In the genomic region with DNA sequence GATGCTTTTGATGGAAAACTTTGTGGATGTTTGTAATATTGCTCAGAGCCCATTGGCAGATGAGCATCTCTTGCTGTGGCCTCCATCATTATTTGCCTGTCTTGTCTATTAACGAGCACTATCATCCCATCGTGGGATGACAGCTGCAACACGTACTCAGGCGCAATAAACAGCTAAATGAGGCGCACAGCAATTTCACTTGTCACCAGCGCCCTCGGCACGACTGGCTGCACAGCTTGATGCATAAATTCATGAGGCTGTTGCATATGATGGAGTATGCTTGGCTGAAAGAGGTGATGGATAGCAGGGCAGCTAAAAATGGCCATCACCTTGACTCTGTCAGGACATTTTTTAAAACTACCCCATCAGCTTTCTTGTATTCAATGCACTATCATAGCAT, we compare ENCODE assay signal across 17 mouse cellular contexts.
DNase-seq lines count a peak whose midpoint lies in the region; ATAC-seq and TF ChIP-seq lines count a peak whose summit lies in the region.
"Had no signal": no experiment of that assay in that cellular context is flagged by ENCODE, and none has a peak within 500 bp of the region (broad histone marks: within the 10 kb centered on the region; RNA-seq: fewer than 3 reads in every experiment).

No protein-coding gene starts in this region.

- DNase-seq in left cerebral cortex, postnatal 4 days: peak; percentile 56
- DNase-seq in left cerebral cortex, adult 2 months (ENCODE audit: extremely low spot score in 1 of 2, low spot score in 2 of 2): no peak
- DNase-seq in forebrain, postnatal 0 days: peak; percentile 13
- peak; percentile 77 for DNase-seq in retina, embryonic 14.5 days (ENCODE audit: low spot score)
- DNase-seq in yolk sac, embryonic 10.5 days (ENCODE audit: low spot score): no peak
- DNase-seq in heart, adult 11 months: no peak
- DNase-seq in layer of hippocampus, adult 9-11 months: no peak
- DNase-seq: adrenal gland, postnatal 10 days; cerebellum, postnatal 36 days; heart, postnatal 36 days; kidney, adult 18-20 months; kidney, postnatal 4 days; right cerebral cortex, postnatal 4 days; thymus, adult 2 months had no signal

- H3K4me3 ChIP-seq in left cerebral cortex, adult 2 months: no peak overlapping the region
- no peak overlapping the region for H3K4me3 ChIP-seq in forebrain, postnatal 0 days (ENCODE audit: low read depth, low read length)
- no peak overlapping the region for H3K4me3 ChIP-seq in midbrain, embryonic 12.5 days
- H3K4me3 ChIP-seq: lung, embryonic 15.5 days; megakaryocyte, embryonic 14.5 days had no signal

- no peaks in the 10 kb centered on the region for H3K4me1 ChIP-seq in forebrain, postnatal 0 days (ENCODE audit: insufficient read depth)
- H3K4me1 ChIP-seq in midbrain, embryonic 12.5 days: peaks cover 6% of the 10 kb centered on the region; the same call in 1 of the 2 replicates
- H3K4me1 ChIP-seq: lung, embryonic 15.5 days; megakaryocyte, embryonic 14.5 days had no signal

- H3K27ac ChIP-seq in left cerebral cortex, adult 2 months: no peak overlapping the region
- no peak overlapping the region for H3K27ac ChIP-seq in forebrain, postnatal 0 days (ENCODE audit: low read depth, low read length)
- H3K27ac ChIP-seq in midbrain, embryonic 12.5 days (replicated peaks): no peak overlapping the region
- H3K27ac ChIP-seq: lung, embryonic 15.5 days had no signal

- WGBS in forebrain, postnatal 0 days: 13% methylated on average over 8 of the region's 8 CpGs
- WGBS in midbrain, embryonic 12.5 days: 41% methylated on average over 8 of the region's 8 CpGs

- H3K36me3 ChIP-seq in forebrain, postnatal 0 days (ENCODE audit: insufficient read depth): no peaks in the 10 kb centered on the region
- no peaks in the 10 kb centered on the region for H3K36me3 ChIP-seq in midbrain, embryonic 12.5 days
- H3K36me3 ChIP-seq: lung, embryonic 15.5 days had no signal

- intact Hi-C loops in left cerebral cortex, postnatal 4 days (cut with DNase I): no loop called here
- intact Hi-C loops in left cerebral cortex, adult 2 months (cut with DNase I): loop anchor here (10.0 kb wide), 1 partner anchor 336 kb away; no protein-coding TSS in a partner anchor

- no peak for TF ChIP-seq CTCF in left cerebral cortex, adult 2 months (IDR thresholded peaks at IDR 0.05)
- no peak for TF ChIP-seq CTCF in forebrain, postnatal 0 days (IDR thresholded peaks at IDR 0.05; ENCODE audit: low read depth)

- H3K4me2 ChIP-seq in forebrain, postnatal 0 days (ENCODE audit: low read depth): no peak overlapping the region
- H3K4me2 ChIP-seq in midbrain, embryonic 12.5 days (replicated peaks): 0 out of 2 replicates have a peak overlapping the region, but pooled peaks have one; percentile 2
- H3K4me2 ChIP-seq: lung, embryonic 15.5 days had no signal

- ATAC-seq in forebrain, postnatal 0 days: peak; percentile 51; the same call in 1 of the 2 replicates
- peak; percentile 69 for ATAC-seq in midbrain, embryonic 12.5 days (ENCODE audit: low FRiP score, low read depth)

- no peaks in the 10 kb centered on the region for H3K9me3 ChIP-seq in forebrain, postnatal 0 days (ENCODE audit: low read length)
- H3K9me3 ChIP-seq in midbrain, embryonic 12.5 days: no peaks in the 10 kb centered on the region
- H3K9me3 ChIP-seq: lung, embryonic 15.5 days; megakaryocyte, embryonic 14.5 days had no signal

- no peaks in the 10 kb centered on the region for H3K27me3 ChIP-seq in forebrain, postnatal 0 days (ENCODE audit: insufficient read depth, low read length)
- H3K27me3 ChIP-seq in midbrain, embryonic 12.5 days: no peaks in the 10 kb centered on the region
- H3K27me3 ChIP-seq: lung, embryonic 15.5 days; megakaryocyte, embryonic 14.5 days had no signal

- no peak overlapping the region for H3K9ac ChIP-seq in forebrain, postnatal 0 days
- H3K9ac ChIP-seq in midbrain, embryonic 12.5 days (replicated peaks): no peak overlapping the region
- H3K9ac ChIP-seq: lung, embryonic 15.5 days had no signal

Comparison
In these comparisons a context has a peak if more than half of its experiments do, and no peak if none do; other contexts are left out.
1. DNase-seq: peak in left cerebral cortex, postnatal 4 days (single experiment), forebrain, postnatal 0 days (single experiment) and retina, embryonic 14.5 days (single experiment); none in left cerebral cortex, adult 2 months (0 of 2), yolk sac, embryonic 10.5 days (single experiment), heart, adult 11 months (single experiment) and layer of hippocampus, adult 9-11 months (single experiment).